Mouse (Mus musculus): Measurements from ENCODE around the gene Casq1. TPM values are rescaled to one million over a fixed set of nuclear protein-coding genes. Genes with fewer than 3 reads are reported as not detected.

Casq1 gene
- polyA plus RNA-seq, 1 experiment = not detected

DNA sequence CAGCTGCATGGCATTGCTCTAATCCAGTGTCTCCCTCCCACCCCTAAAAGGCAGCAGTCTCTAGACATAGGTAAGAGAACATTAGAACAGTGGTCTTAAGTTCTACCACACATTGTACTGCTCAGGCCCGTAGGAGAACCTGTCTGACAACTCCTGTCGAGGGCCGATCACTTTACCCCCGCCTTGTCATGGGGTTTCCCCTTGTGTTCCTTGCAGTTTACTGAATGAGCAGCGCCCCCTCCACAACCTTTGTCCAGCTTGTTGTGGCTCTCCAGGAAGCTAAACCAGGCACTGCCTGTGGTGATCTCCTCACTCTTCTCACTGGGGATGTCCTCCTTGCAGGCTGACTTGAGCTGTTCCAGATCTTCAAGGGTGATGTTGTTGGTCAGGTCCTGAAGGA, 19.5 kb downstream of the Casq1 start:
- Histone ChIP-seq H3K4me1 (ENCODE audit: control insufficient read depth, insufficient read depth, low read length) (peaks cover 24% of the 10 kb centered on the region), H3K4me3 (ENCODE audit: insufficient read depth, low read length) (no peak overlapping the region), H3K27ac (ENCODE audit: insufficient read depth, low read depth, low read length) (no peak overlapping the region)
- TF ChIP-seq CTCF (IDR thresholded peaks at IDR 0.05; ENCODE audit: low read depth, low read length) (no peak), POLR2A (IDR thresholded peaks at IDR 0.05; ENCODE audit: borderline replicate concordance, low read depth, low read length) (no peak)

DNA sequence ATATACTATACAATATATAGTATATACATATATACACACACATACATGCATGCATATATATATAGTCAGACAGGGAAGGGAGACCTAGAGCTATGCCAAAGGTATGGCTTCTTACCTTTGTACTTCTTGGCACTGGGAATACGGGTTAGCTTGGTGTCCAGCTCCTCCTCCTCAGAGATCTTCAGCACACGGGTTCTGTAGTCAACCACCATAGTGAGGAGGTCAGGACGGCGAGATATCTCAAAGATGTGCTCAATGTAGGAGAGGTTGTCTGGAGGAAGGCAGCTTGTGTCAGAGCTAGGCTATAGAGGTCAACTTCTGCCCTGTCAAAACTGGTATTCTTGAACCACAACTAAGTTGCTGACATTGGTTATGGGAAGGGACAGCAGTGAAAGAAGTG, 20.7 kb downstream of the Casq1 start:
- TF ChIP-seq CTCF (IDR thresholded peaks at IDR 0.05; ENCODE audit: low read depth, low read length) (no peak), POLR2A (IDR thresholded peaks at IDR 0.05; ENCODE audit: borderline replicate concordance, low read depth, low read length) (no peak)
- Histone ChIP-seq H3K4me1 (ENCODE audit: control insufficient read depth, insufficient read depth, low read length) (peaks cover 13% of the 10 kb centered on the region), H3K4me3 (ENCODE audit: insufficient read depth, low read length) (no peak overlapping the region), H3K27ac (ENCODE audit: insufficient read depth, low read depth, low read length) (no peak overlapping the region)

DNA sequence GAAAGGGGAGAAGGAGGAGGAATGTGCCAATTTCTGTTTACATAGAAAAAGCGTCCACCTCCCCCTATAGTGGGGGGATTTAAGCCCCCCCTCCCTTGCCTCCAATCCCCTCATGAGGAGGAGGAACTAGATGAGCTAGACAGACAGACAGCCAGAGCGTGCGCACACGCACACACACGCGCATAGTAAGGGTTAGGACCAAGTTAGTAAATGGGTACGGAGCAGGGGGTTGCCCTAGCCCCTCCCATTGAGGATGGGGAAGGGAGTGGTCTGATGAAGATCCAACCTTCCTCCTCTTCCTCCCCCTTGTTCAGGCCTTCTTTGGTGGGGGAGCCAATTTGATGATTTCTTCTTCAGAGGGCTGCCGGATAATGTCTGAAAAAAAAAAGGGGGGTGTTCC, 21.4 kb downstream of the Casq1 start:
- Histone ChIP-seq H3K4me3 (ENCODE audit: insufficient read depth, low read length) (no peak overlapping the region), H3K4me1 (ENCODE audit: control insufficient read depth, insufficient read depth, low read length) (peaks cover 6% of the 10 kb centered on the region), H3K27ac (ENCODE audit: insufficient read depth, low read depth, low read length) (no peak overlapping the region)
- TF ChIP-seq POLR2A (IDR thresholded peaks at IDR 0.05; ENCODE audit: borderline replicate concordance, low read depth, low read length) (no peak), CTCF (IDR thresholded peaks at IDR 0.05; ENCODE audit: low read depth, low read length) (no peak)

GRCm38 (mm10) chr1:172197851-172198250, 21.8 kb downstream of the Casq1 start:
- TF ChIP-seq POLR2A (IDR thresholded peaks at IDR 0.05; ENCODE audit: borderline replicate concordance, low read depth, low read length) (no peak), CTCF (IDR thresholded peaks at IDR 0.05; ENCODE audit: low read depth, low read length) (no peak)
- Histone ChIP-seq H3K4me3 (ENCODE audit: insufficient read depth, low read length) (no peak overlapping the region), H3K4me1 (ENCODE audit: control insufficient read depth, insufficient read depth, low read length) (peaks cover 2% of the 10 kb centered on the region), H3K27ac (ENCODE audit: insufficient read depth, low read depth, low read length) (no peak overlapping the region)

DNA sequence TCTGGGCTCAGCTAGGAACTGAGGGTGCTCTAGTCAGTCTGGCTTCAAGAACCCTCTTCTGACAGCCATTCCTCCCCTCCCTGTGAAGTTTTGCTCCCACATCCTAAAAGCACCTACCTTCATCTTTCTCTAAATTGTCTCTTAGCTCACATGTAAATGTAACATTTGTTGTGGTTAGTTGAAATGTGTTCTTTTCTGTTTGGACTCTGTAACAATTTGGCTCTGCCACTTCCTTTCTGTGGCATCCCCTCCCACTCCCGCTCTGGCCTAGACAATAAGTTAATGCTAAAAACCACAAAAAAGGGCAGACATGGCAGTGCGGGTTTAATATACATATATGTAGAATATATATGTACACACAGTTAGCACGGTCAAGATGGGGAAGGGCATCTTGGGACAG, 22.5 kb downstream of the Casq1 start:
- H3K4me1 ChIP-seq (ENCODE audit: control insufficient read depth, insufficient read depth, low read length) = no peaks in the 10 kb centered on the region
- TF ChIP-seq CTCF (IDR thresholded peaks at IDR 0.05; ENCODE audit: low read depth, low read length) (no peak), POLR2A (IDR thresholded peaks at IDR 0.05; ENCODE audit: borderline replicate concordance, low read depth, low read length) (no peak)
- H3K4me3 ChIP-seq (ENCODE audit: insufficient read depth, low read length) = no peak overlapping the region
- H3K27ac ChIP-seq (ENCODE audit: insufficient read depth, low read depth, low read length) = no peak overlapping the region

DNA sequence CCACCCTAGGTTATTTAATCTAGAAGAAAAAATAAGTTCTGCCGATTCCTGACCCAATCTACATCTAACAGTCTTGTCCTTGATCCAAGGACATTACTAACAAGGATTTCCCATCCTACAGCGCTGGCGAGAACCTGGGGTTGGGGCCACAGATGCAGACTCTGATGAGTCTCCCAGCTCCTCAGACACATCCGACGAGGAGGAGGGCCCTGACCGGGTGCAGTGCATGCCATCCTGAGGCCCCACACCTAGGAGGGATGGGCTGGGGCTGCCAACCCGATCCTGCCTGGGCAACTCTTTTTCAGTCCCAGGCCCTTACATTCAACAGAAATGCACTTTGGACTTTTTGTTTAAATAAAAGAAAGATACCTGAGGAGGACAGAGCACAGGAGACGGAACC, 25.2 kb downstream of the Casq1 start:
- H3K4me1 ChIP-seq (ENCODE audit: control insufficient read depth, insufficient read depth, low read length) = no peaks in the 10 kb centered on the region
- no peak overlapping the region for H3K4me3 ChIP-seq (ENCODE audit: insufficient read depth, low read length)
- TF ChIP-seq POLR2A (IDR thresholded peaks at IDR 0.05; ENCODE audit: borderline replicate concordance, low read depth, low read length) = no peak
- no peak for TF ChIP-seq CTCF (IDR thresholded peaks at IDR 0.05; ENCODE audit: low read depth, low read length)
- no peak overlapping the region for H3K27ac ChIP-seq (ENCODE audit: insufficient read depth, low read depth, low read length)

DNA sequence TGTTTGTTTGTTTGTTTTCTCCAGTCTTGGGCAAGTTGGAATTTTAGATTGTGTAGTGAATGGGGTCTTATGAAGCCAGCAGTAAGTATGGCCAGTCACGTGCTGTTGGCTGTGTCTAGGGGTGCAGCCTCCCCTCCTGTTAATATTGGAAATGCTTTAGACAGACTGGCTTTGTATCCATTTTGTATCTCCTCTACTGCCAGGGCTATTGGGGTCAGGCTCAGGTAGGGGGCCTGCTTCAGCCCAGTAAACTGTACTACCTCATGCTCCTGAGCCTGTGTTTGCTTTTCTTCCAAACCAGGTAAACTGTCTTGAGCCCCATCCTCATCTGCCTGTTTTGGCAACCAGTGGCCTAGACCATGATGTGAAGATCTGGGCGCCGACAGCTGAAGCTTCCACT, 27.5 kb downstream of the Casq1 start:
- H3K4me1 ChIP-seq (ENCODE audit: control insufficient read depth, insufficient read depth, low read length) = peaks cover 6% of the 10 kb centered on the region
- TF ChIP-seq CTCF (IDR thresholded peaks at IDR 0.05; ENCODE audit: low read depth, low read length) (no peak), POLR2A (IDR thresholded peaks at IDR 0.05; ENCODE audit: borderline replicate concordance, low read depth, low read length) (no peak)
- H3K27ac ChIP-seq (ENCODE audit: insufficient read depth, low read depth, low read length) = no peak overlapping the region
- no peak overlapping the region for H3K4me3 ChIP-seq (ENCODE audit: insufficient read depth, low read length)

DNA sequence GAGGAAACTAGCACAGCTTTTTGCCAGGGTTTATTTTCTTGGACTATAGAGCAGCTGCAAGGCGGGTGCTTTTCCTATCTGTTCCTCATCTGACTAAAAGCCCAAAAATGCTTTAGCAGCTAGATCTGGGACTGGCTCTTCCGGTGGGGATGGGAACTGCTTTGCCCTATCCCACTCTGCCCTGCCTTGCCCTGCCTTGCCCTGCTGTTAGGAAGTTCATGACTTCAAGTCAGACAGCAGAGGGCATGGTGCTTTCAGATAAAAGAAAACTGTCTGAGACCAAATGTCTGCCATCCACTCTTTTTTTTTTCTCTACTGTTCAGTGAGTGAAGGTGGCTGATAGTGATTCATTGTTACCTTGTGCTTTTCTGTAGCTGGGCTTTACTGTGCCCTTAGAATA, 28.1 kb downstream of the Casq1 start:
- Histone ChIP-seq H3K27ac (ENCODE audit: insufficient read depth, low read depth, low read length) (no peak overlapping the region), H3K4me3 (ENCODE audit: insufficient read depth, low read length) (no peak overlapping the region), H3K4me1 (ENCODE audit: control insufficient read depth, insufficient read depth, low read length) (peaks cover 6% of the 10 kb centered on the region)
- TF ChIP-seq CTCF (IDR thresholded peaks at IDR 0.05; ENCODE audit: low read depth, low read length) (no peak), POLR2A (IDR thresholded peaks at IDR 0.05; ENCODE audit: borderline replicate concordance, low read depth, low read length) (no peak)

GRCm38 (mm10) chr1:172188891-172189290, 30.8 kb downstream of the Casq1 start:
- H3K4me1 ChIP-seq (ENCODE audit: control insufficient read depth, insufficient read depth, low read length) = peaks cover 6% of the 10 kb centered on the region
- H3K4me3 ChIP-seq (ENCODE audit: insufficient read depth, low read length) = no peak overlapping the region
- TF ChIP-seq CTCF (IDR thresholded peaks at IDR 0.05; ENCODE audit: low read depth, low read length) (no peak), POLR2A (IDR thresholded peaks at IDR 0.05; ENCODE audit: borderline replicate concordance, low read depth, low read length) (no peak)
- no peak overlapping the region for H3K27ac ChIP-seq (ENCODE audit: insufficient read depth, low read depth, low read length)

- Histone ChIP-seq H3K4me3 (ENCODE audit: insufficient read depth, low read length) (no peak overlapping the region), H3K4me1 (ENCODE audit: control insufficient read depth, insufficient read depth, low read length) (peaks cover 6% of the 10 kb centered on the region), H3K27ac (ENCODE audit: insufficient read depth, low read depth, low read length) (no peak overlapping the region)
- TF ChIP-seq POLR2A (IDR thresholded peaks at IDR 0.05; ENCODE audit: borderline replicate concordance, low read depth, low read length) = no peak
- TF ChIP-seq CTCF (IDR thresholded peaks at IDR 0.05; ENCODE audit: low read depth, low read length) = no peak
These were observed 33.0 kb downstream of the Casq1 start for GRCm38 (mm10) chr1:172186401-172187289.

All from bone marrow macrophage, adult 2 months (primary cell).